Mouse (Mus musculus) left cerebral cortex, adult 11 months (tissue): Measurements from ENCODE around the gene Adgrf5.
A peak's percentile ranks its signal among the peaks of the same experiment; 100 is the strongest.

ENCODE experiments used
- DNase-seq: peaks from one replicate; pipeline ENCODE4 v3.0.0; 2022; ENCODE audit warnings: low spot score

Gene Adgrf5

DNA sequence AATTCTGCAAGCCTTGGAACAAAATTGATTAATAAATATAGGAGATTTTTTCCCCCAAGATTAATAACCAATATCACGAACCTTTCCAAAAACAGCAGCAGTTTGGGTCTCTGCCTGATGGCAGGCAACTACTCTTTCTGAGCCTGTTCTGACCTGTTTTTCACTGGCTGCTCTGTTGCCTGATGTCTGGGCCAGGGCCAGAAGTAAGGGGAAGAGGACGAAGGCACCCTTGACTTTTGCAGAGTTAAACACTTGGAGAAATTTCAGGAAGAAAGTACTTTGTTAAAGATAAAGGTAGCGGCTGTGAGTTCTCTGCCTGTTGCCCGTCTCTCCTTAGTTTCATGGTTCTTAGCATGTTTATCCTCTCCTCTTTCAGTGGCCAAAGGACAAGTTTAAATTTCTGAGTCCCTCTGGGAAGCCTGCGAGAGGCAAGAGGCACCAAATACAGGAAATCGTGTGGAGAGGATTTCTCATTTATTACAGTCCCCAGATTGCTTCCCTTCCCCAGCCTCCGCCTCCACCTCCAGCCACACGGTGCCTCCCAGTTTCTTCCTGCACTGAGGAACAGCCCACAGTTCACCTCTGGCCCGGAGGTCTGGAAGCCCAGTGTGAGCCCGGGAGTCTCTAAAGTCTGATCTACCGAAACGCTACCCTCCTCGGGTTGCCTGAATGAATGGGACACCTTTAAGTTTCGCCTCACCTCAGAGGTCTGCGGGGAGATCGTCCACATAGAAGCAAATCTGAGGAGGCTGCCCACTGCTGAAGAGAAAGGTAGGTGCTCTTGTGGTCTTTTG is at the start of gene Adgrf5:
TSS of gene Adgrf5 (plus strand) at position 626 of the 794 bp plus-strand sequence.
- DNase-seq: no peak

DNA sequence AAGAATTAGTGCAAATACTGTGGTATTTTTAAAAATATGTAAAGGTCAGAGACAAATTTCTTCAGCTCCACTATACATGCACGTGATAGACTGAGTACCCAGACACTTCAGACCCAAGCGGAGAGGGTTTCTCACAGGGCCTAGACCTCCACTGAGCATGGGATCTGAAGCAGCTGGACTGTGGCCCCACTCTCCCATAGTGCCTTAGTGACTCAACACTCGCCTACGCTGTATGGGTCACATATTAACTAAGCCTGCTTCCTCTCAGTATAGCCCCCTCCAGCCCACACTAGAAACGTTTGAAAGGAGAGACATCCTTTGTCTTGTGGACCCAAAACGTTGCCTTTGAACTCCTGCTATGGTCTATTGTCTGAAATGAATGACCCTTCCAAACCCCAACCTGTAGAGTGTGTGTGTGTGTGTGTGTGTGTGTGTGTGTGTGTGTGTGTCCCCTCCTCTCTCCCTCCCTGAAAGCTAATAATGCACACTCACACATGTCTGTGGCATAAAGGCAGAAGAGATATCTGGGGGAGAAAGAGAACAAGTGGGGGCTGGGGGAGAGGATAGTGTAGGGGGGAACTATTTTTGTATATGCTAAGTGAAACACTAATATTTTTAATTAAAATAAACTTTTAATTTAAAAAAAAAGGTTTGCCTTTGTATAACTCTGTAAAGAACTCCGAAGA is 34.1 kb upstream of the Adgrf5 start:
- no peak for DNase-seq

DNA sequence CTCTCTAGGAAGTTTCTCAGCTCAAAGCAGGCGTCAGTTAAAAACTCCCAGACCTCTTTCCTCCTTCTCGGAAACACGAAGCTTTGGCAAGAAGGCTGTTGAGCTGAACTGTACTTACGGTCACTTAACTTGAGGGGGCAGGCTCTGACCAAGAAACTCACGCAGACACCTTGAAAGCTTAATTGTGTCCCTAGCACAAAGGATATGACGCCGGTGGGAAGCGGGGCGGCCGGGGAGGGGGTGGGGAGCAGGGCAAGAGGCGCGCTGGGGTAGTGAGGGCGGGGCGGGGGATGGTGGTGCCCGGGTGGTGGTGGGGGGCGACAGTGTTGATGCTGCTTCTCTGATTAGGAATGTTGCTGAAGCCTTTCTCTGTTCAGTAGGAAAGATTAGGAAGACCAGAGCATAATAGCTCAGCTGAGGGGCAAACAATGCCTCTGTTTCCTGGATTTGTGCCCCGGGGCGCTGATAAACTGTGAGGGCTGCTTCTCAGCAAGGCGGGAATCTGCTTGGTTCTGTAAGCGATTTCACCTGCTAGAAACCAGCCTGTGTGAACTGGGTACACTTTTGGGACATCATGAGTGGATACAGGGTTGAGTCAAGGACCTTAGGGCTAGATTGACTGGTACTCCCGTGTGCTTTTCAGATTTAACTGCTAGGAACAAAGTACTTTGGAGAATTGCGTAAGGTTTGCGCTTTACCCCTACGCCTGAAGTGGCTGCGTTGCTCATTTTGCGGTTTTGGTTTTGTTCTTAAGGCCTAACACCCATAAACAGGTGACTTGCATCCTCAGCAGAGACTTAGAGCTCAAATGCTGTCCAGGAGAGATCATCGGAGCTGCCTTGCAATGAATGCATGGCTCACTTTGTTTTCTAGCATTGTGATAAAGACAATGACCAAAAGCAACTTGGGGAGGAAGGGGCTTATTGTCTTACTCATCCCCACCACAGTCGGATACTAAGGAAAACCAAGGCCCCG is 33.2 kb upstream of the Adgrf5 start:
- DNase-seq: no peak

DNA sequence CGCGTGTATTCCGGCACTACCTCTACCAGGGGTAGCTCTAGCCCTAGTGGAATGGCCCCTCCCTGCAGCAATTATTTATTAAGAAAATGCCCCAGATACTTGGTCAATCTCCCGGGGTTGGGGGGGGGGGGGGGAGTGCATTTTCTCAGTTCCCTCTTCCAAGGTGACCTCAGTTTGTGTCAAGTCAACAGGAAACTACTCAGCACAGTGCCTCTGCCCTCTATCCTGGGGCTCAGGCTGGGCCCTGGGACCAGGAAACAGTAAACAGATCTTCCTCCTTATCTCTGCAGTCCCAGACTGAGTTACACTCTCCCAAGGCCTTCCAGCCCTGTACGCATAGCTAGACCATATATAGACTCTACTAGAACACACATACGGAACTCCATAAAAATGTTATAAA is 32.4 kb upstream of the Adgrf5 start:
- DNase-seq: no peak

DNA sequence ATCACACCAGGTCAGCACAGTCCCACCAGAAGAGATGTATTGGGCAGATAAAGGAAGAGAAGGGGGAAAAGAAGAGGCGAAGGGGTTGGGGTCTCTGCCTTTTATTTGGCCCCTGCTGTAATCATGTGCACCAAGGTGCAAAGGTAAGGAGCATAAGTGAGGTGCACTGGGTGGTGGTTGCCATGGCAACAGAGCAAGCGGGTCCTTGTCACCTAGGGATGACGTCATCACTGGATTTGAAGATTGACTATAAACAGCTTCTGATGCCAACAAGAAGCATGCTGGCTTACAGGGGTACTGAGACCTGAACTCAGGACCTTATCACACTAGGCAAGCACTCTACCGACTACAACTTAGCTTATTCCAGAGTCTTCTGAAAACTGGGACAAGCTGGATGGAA is 31.0 kb upstream of the Adgrf5 start:
- no peak for DNase-seq

DNA sequence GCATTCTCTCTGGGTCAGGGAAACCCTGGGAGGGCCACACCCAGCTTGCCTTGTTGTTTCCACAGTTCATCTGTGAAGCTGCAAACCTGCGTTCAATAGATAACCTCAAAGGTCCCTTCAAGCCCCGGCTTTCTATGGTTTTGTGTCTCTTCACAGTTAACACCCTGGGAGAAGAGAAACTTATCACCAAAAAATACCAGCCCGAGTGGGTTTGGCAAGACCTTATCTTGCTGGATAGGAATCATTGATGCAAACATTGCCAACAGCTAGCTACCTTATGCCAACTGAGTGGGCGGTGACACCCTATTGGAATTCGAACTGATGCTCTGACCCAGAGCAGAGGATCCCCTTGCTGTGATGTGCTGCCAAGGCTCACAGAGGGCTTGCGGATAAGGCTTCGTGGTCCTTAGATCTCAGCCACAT is 30.5 kb upstream of the Adgrf5 start:
- no peak for DNase-seq

DNA sequence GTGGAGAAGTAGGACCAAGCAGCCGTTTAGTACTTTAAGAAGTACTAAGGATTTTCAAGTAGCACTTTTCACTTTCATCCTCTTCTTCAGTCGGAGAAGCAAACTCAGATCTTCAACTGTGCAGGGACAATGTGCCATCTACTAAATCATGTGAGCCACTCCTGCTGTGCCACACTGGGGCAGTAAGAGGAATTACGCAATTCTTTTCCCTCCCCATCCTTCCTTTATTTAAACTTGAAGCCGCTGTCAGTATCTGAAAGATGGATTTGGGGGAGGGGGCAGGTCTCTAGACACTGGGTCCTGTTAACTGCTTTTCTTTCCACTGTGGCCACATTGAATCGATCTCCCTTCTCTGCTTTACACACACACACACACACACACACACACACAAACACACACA is 27.6 kb upstream of the Adgrf5 start:
- no peak for DNase-seq

DNA sequence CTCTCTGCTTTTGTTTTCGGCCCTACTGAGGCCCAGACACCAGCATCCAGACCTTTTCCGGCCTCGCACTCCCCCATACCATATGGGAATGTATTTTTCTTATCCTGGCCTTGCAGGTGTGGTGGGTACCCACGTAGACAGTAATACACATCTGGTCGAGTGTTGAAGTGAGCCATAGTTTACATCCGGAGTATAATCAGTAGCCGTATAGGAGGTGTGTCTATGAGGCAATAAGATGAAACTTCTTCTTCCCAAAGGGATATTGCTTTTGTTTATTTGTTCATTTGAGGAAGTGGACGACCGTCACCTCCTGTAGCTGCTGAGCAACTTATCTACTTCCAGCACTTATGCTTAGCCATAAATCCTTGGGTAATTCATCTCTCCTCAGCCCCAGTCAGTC is 26.2 kb upstream of the Adgrf5 start:
- no peak for DNase-seq

DNA sequence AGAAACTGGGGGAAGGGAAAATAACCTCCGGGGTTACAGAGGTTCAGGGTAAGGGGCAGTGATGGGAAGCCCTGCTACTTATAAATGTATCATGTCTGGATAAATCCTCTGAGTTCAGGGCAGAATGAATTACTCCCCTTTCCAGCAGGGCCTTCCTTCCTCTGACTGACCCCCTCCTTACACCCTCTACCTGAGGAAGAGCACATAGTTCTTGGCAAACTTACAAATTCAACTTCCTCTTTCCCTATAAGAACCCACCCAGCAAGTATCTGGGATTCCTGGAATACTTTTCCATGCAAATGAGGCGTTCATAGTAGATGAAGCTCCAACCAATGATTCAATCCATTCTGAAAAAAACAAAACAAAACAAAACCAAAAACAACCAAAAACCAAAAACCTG is 22.6 kb upstream of the Adgrf5 start:
- DNase-seq: no peak

DNA sequence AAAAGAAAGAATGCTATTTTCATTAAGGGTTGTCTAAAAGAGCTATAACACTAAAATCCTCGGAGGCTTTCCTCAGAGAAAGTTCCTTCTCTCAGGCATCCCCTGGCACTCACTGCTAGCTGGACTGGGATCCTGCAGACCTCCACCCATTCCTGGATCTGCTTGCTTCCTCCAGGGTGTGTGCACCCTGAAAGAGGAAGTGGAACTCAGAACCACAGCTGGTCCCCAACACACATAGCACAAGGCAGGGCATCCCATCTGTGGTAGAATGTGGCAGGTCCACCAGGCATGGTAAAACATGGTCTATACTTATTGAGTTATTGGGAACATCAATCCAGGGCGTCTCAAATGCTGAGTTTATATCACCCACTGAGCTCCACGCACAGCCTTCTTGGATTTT is 22.0 kb upstream of the Adgrf5 start:
- DNase-seq: no peak

DNA sequence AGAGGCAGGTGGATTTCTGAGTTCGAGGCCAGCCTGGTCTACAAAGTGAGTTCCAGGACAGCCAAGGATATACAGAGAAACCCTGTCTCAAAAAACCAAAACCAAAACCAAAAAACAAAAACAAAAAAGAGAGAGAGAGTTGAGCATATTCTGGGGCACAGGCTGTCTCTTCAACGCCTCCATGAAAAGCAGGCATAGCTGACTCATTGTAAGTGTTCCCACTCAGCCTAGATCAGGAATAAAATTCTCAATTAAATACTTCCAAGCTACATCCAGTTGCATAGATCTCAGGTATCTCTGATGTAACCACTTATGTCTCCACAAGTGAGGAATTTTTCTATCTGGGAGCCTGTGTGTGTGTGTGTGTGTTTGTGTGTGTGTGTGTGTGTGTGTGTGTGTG is 13.8 kb upstream of the Adgrf5 start:
- peak; percentile 7 for DNase-seq

DNA sequence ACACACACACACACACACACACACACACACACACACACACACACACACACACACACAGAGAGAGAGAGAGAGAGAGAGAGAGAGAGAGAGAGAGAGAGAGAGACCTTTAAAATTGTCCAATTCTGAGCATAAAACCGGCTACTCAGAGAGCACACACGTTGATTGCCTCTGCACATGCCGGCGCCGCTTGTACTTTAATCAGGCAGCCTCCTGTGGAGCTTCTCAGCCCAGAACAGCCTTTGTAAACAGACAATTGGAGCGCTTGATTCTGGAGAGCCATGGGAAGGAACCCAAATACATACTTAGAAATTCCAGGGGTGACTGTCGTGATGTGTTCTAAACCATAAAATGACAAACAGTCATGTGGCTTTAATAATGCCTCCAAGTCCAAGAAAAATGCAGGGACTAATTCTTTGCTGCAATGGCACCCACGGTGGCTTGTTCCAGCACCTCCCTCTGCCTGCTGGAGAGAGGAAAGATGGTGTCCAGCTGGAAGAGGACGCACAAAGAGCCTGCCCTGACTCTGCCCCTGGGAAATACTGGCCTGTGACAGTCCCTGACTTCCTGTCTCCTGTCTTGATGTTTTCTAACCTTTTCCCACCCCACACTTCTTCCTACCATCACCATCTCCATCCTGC is 2.2 kb upstream of the Adgrf5 start:
- no peak for DNase-seq

DNA sequence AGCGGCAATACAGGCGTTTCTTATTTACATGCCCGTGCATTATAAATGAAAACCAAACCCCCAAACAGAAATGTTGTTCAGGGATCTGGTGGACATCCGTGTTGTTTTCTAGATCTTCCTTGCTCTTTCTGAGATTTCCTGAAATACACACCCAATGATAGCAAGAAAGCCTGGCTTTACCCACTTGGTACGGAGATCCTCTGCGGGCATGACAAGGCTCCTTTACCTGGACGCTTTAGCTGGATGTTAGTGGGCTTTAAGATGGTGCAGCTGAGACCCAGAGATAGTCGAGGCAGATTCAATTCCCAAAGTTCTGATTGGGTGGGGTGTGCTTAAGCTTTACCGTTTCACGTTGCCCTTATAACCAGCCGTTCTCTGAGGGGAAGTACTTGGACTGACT is 770 bp downstream of the Adgrf5 start:
- DNase-seq: no peak

DNA sequence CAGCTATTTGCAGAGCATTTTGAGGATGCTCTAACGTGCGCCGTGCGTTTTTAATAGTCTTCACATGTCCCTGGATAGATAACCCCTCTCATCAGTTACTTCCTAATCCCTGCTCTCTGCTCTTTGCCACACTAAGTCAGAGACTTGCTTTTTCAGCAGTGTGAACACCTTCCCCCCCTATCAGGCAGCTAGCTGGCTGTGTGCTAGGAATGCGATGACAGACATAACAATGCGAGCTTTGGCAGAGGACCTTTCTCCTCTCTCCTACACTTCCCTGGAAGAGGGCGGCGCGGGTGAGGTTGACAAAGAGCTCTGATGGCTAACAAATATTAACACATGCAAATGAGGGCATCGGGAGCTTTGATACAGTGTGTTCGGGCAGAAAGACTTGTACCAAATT is 2.1 kb downstream of the Adgrf5 start:
- no peak for DNase-seq

DNA sequence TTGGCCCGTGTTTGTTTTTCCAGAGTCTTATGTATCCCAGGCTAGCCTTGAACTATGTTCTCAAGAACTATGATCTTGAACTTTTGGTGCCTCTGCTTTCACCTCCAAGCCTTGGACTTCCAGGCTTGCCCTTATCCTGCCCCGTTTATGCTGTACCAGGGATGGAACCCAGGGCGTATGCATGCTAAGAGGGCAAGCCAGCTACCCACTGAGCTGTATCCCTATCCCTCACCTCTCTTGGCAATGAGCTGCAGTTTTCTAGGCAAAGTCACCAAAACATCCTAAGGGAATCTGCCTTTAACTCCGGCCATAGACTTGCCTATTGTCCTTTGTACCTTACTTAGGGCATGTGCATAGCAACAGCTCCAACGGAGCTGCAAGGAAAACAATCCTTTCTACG is 2.6 kb downstream of the Adgrf5 start:
- DNase-seq: no peak

DNA sequence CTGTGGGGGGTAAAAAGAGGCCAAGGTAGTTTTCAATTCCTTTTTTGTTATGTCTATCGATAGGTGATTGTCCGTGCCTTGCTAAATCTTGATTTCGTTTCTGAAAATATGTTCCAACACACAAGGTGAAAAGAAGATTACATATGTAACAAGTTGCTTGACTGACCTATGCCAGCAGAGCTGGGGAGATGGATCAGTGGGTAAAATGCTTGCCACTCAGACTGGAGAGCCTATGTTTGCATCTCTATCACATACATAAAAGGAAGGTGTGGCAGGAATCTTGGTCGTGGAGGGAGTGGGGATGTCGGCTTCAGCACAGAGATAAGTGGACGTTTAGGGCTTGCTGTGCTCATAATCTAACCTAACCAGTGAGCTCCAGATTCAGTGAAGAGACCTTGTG is 3.7 kb downstream of the Adgrf5 start:
- no peak for DNase-seq

DNA sequence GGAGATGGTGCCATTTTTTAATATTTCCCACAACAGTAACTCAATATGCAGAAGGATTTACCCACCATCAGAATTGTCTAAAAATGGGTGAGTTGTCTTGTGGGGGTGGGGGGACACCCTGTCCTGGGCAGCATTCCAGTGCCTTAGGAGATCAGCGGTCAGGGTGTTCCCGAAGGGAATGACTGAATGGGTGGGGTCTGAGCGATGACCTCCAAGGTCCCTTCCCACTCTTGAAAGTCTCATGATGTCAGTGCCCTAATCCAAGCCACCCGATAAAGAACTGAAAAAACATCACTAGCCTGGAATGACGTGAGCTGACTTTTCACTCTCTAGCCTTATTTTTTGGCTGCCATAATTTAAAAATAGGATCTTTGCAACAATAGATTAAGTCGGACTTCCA is 5.0 kb downstream of the Adgrf5 start:
- no peak for DNase-seq

DNA sequence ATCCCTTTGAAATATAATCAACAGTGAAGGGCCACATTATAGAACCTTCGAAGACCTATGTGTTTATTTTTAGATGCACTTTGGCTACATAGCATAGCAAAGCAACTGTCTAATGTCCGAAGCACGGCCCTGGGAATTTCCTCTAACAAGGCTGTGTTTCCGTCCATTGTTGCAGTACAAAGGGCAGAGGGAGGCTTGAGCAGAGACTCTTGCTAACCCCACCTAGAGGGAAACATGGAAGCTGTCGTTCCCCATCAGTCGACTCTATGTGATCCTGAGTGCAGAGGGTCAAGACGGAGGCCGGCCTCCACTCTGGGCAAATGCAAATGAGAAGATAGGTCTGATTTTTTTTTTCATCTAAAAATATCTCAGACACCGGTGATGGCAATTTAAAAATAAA is 6.2 kb downstream of the Adgrf5 start:
- DNase-seq: no peak

DNA sequence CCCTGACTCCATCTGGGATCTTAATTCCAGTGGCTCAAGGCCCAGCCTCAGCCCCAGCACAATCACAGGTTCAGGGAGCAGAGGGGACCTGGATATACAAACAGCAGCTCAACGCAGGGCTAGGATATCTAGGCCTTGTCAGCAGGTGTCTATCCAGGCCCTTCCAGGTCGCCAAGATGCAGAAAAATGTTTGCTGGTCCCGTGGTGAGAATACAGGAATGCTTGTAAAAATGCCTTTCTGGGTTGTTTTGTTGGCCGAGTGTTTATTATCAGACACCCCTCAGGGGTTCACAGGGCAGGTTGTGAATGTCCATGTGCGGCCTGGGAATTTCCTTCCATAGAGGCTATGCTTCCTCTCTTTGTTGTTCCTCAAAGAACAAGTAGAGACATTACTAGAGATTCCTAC is 7.9 kb downstream of the Adgrf5 start:
- no peak for DNase-seq

DNA sequence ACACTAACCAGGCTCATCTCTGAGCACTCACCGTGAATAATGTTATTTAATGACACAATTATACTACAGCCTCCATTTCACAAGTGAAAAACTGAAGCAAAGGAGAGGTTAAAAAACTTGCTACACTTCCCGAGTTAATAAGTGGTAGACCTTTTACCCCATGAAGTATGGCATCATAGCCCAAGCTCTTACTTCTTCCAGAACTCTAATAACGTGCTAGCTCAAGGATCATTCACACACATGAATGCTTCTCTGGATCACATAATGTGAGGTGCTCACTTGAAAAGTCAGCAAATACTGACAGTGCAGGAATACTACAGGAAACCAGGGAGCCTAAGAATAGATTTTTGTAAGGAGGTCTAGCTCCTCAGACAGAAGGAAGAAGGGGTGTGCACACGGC is 12.4 kb downstream of the Adgrf5 start:
- DNase-seq: no peak

DNA sequence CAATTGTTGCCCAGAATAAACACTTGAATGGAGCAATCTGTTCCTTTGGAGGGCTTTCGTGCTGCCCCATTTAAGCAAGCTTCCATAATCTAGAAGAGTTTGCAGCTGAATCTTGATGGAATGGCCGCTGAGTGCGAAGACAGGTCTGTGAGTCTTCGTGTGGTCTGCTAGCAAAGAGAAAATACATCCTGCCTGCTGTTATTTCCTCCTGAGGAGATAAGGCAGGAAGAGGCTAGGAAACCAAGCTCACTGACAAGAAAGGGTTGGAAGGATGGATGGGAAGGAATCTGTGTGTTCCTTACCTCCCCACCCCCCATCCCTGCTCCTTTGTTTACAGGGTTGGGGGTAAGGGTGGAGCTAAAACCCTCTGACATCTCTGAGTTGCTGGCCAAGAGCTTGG is 13.8 kb downstream of the Adgrf5 start:
- DNase-seq: no peak

DNA sequence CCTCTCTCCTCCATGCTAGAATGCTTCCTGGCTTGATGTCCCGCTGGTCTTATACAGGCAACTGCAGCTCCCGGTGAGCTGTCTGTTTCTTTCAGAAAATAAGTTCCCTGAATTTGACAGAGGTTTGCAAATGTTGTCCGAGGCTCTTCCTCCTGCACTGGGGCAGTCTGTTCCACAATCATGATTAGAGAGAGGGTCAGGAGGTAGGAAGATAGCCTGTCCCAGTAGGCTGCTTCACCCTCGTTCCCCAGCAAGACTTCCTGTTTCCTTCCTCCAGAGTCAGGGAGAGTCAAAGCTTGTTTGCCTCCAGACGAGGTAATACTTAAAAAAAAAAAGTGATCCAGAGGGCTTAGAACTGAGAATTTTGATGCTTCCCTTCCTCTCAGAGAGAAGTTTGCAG is 16.3 kb downstream of the Adgrf5 start:
- DNase-seq: no peak
